Mouse (Mus musculus) embryo, embryonic 11 days (tissue): ENCODE data around the gene Cnfn.
"Not testable (repeated sequence)": the region's sequence is repeated elsewhere in the genome, so short reads cannot be mapped to it uniquely, and the experiment has no call there.

Experiments used
- DNase-seq: peaks from one replicate; pipeline ENCODE4 v3.0.0-alpha.2; 2015

The Cnfn gene

GRCm38 (mm10) chr7:25369058-25369749 is at the start of gene Cnfn:
Cnfn (minus strand) TSS chr7:25369724.
- no peak for DNase-seq

- DNase-seq = peak; percentile 42
Measured at GRCm38 (mm10) chr7:25417597-25417996, 48.1 kb upstream of the Cnfn start.

- DNase-seq = no peak
Measured at GRCm38 (mm10) chr7:25412833-25413441, 43.4 kb upstream of the Cnfn start, which contains the start of gene Cxcl17. Cxcl17 (minus strand) TSS chr7:25412886.

- DNase-seq = no peak
Measured at GRCm38 (mm10) chr7:25411861-25412260, 42.3 kb upstream of the Cnfn start.

- DNase-seq = no peak
Measured at GRCm38 (mm10) chr7:25410969-25411615, 41.6 kb upstream of the Cnfn start.

GRCm38 (mm10) chr7:25409114-25409760 is 39.7 kb upstream of the Cnfn start:
- DNase-seq = peak; percentile 65

GRCm38 (mm10) chr7:25406468-25406867 is 36.9 kb upstream of the Cnfn start:
- no peak for DNase-seq

GRCm38 (mm10) chr7:25402671-25403101 is 33.2 kb upstream of the Cnfn start:
- DNase-seq = peak; percentile 76

- peak; percentile 26 for DNase-seq
Measured at GRCm38 (mm10) chr7:25401986-25402385, 32.5 kb upstream of the Cnfn start.

GRCm38 (mm10) chr7:25401551-25401950 is 32.0 kb upstream of the Cnfn start:
- peak; percentile 68 for DNase-seq

- DNase-seq = not testable (repeated sequence)
Measured at GRCm38 (mm10) chr7:25399028-25399427, 29.5 kb upstream of the Cnfn start.

GRCm38 (mm10) chr7:25398610-25399009 is 29.1 kb upstream of the Cnfn start, which contains the start of gene Lipe:
Lipe (minus strand) TSS chr7:25398710.
- no peak for DNase-seq

- DNase-seq = no peak
Measured at GRCm38 (mm10) chr7:25396621-25397020, 27.1 kb upstream of the Cnfn start.

GRCm38 (mm10) chr7:25395558-25396521 is 26.3 kb upstream of the Cnfn start:
- peak; percentile 96 for DNase-seq

GRCm38 (mm10) chr7:25395186-25395557 is 25.6 kb upstream of the Cnfn start:
- DNase-seq = peak; percentile 21

GRCm38 (mm10) chr7:25394754-25395153 is 25.2 kb upstream of the Cnfn start:
- DNase-seq = no peak

- DNase-seq = no peak
Measured at GRCm38 (mm10) chr7:25393451-25394210, 24.1 kb upstream of the Cnfn start.

GRCm38 (mm10) chr7:25392851-25393250 is 23.3 kb upstream of the Cnfn start:
- DNase-seq = no peak

- no peak for DNase-seq
Measured at GRCm38 (mm10) chr7:25391856-25392453, 22.4 kb upstream of the Cnfn start.

- DNase-seq = no peak
Measured at GRCm38 (mm10) chr7:25390986-25391385, 21.5 kb upstream of the Cnfn start.
